Mouse (Mus musculus) cerebellum, adult 2 months (tissue): ENCODE measurements around the gene Hoxa6. TPM values are rescaled to one million over a fixed set of nuclear protein-coding genes. Genes with fewer than 3 reads are reported as not detected.

Source experiments
- DNase-seq, 2 experiments: peaks; one replicate each; pipeline ENCODE4 v3.0.0; 2021
- H3K27ac ChIP-seq: fragments of 200-500 bp; 2 replicates; pipeline ENCODE4 v1.5.1; 2012; ENCODE audit warnings: low read length, control low read depth, inconsistent platforms; ENCODE audit not compliant: insufficient read depth
- H3K27me3 ChIP-seq: fragments of 200-500 bp; 2 replicates; pipeline ENCODE4 v1.6.1; 2012; ENCODE audit warnings: inconsistent platforms, mild to moderate bottlenecking, low read length, moderate library complexity; ENCODE audit not compliant: control insufficient read depth, insufficient read depth
- H3K4me1 ChIP-seq: fragments of 200-500 bp; 2 replicates; pipeline ENCODE4 v1.6.1; 2011; ENCODE audit warnings: low read length; ENCODE audit not compliant: control insufficient read depth, insufficient read depth
- H3K4me3 ChIP-seq: fragments of 200-500 bp; replicated peaks from 2 replicates; pipeline ENCODE3; 2011; ENCODE audit warnings: mild to moderate bottlenecking, low read depth, low read length, control low read depth; ENCODE audit not compliant: insufficient read depth
- CTCF ChIP-seq: fragments of 200-500 bp; IDR thresholded peaks from 2 replicates; pipeline ENCODE4 v1.5.1; 2011; ENCODE audit warnings: low read depth, mild to moderate bottlenecking, control low read depth, low read length, moderate library complexity, borderline replicate concordance; ENCODE audit not compliant: insufficient read depth
- POLR2A ChIP-seq: fragments of 200-500 bp; IDR thresholded peaks from 2 replicates; pipeline ENCODE4 v1.6.1; 2011; ENCODE audit warnings: low read length, control low read depth, borderline replicate concordance; ENCODE audit not compliant: insufficient read depth
- WGBS: fragments of 180-500 bp; shearing (Covaris S2); methylation state at CpG from one replicate; pipeline ENCODE4 v1.1.7; 2018; 5-methylcytosine and 5-hydroxymethylcytosine counted together
- polyA plus RNA-seq: library from polyadenylated mRNA; depleted of rRNA; stranded (reverse); fragments of >200 nt; gene quantifications from 2 replicates; pipeline ENCODE4 v1.2.3, GENCODE M21; 2012

Gene Hoxa6
- polyA plus RNA-seq, 1 experiment, result 0.46 TPM

DNA sequence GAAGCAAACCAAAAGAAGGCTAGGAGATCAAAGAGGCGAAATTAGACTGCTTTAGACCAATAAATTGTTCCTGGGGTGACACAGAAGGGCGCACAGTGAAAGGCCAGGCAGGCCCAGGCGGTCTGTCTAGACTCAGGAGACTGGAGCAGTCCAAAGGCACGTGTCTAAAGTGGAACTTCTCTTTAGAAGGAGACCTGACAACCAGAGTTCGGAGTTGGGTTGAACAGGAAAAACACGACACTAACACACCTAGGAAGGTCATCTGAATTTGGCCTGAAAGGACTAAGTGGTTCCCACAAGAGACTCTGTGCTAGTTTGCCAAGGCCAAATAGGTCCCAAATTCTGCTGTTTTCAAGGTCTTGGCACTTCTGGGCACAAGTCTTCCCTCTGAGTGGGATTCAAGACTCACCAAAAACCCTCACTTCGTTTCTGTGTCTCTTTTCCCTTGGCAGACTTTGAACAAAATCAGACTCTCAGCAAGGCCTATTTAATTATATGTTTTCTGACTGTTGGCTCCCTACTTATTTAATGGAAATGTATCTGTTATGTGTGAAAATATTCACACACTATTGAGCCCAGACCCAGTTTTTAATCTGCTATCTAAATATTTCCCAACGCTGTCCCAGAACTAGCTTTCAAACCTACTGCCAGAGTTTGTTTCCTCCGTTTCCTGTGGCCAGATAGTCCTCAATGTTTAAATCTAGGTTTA lies 10.9 kb upstream of the Hoxa6 start:
- DNase-seq, result no peak
- no peak for TF ChIP-seq POLR2A
- TF ChIP-seq CTCF, result no peak
- H3K27me3 ChIP-seq, result peaks cover 9% of the 10 kb centered on the region; the same call in 1 of the 2 replicates

DNA sequence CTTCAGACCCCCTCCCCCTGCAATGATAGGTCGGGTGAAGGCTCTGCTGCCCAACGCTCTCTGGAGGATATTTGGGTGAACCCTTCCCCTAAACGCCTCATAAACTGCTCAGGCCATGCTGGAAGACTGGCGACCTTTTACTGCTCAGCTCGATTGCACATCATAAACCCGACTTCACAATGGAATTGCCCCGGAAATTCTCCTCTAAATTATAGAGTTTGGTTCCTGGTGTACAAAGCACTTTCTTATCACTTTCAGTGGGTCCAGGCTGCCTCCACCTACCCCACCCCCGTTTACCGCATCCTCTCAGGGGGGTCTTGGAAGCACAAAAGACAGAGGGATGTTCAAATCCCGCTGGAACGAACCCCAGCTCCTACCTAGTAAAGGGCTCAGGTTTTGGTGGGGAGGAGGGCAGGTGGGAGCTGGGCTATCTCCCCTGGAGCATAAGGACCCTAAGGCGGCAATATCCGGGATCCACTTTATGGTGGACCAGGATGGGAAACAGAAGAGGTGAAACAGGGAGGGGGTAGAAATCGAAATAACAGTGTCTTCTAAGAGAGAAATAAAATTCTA lies 10.2 kb upstream of the Hoxa6 start:
- 10% methylated on average over 14 of the region's 14 CpGs for WGBS
- no peak for TF ChIP-seq CTCF
- TF ChIP-seq POLR2A, result no peak
- H3K27me3 ChIP-seq, result peaks cover 9% of the 10 kb centered on the region; the same call in 1 of the 2 replicates
- H3K4me1 ChIP-seq, result no peaks in the 10 kb centered on the region
- H3K4me3 ChIP-seq, result no peak overlapping the region
- no peak for DNase-seq
- H3K27ac ChIP-seq, result no peak overlapping the region

More for the DNA sequence above, 10.9 kb upstream of the Hoxa6 start:
- Histone ChIP-seq H3K27ac (no peak overlapping the region), H3K4me1 (no peaks in the 10 kb centered on the region), H3K4me3 (no peak overlapping the region)
- WGBS, result 33% methylated on average over 9 of the region's 9 CpGs

DNA sequence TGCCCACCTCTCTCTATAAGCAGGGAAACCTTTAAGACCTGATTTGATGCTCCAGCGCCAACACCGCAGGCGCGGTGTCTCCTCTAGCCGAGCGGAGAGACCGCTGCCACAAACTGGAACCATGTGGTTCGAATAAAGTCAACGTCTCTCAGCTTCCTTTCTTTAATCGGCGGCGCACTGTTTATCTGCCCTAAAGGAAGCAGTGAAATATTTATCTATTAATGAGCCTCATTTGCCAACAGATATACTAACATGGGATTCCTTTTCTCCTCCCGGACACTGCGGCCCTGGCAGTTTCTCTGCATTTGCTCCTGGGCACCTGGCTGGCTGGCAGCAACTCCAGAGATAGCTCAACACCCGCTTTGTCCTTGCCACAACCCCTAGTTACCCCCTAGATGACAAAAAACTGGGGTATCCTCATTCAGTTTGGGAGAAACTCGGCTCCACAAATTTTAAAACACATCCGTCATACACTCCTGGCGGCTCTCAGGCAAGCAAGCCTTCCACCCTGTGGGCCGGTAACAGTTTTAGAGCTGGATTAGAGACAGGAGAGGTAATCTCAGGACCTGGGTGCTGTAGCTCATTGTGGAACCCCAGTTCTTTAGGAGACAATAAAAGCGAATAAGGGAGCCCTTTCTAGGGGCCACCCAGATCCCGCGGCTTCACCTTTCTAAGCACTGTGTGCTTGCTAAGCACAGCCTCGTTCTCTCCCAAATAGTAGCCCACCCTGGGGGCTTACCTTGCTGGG lies 9.5 kb upstream of the Hoxa6 start:
- WGBS, result 9% methylated on average over 23 of the region's 23 CpGs
- no peak for DNase-seq
- Histone ChIP-seq H3K4me1 (no peaks in the 10 kb centered on the region), H3K27me3 (peaks cover 12% of the 10 kb centered on the region; the same call in 1 of the 2 replicates), H3K4me3 (no peak overlapping the region), H3K27ac (no peak overlapping the region)
- no peak for TF ChIP-seq CTCF
- no peak for TF ChIP-seq POLR2A

DNA sequence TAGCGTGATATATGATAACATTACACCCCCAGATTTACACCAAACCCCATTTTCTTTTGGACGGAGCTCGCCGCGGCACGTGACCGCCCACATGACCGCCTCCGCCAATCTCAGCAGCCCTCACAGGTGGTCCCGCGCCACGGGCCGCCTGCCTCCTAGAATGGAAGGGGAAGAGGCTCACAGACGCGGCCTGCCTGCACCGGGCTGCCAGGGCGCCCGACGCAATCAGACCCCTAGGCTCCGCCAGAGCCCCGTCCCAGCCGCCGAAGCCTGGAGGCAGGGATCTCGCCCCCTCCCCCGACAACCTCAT lies 8.9 kb upstream of the Hoxa6 start:
- H3K4me1 ChIP-seq, result no peaks in the 10 kb centered on the region
- H3K4me3 ChIP-seq, result no peak overlapping the region
- peaks cover 15% of the 10 kb centered on the region; the same call in 1 of the 2 replicates for H3K27me3 ChIP-seq
- WGBS, result 2% methylated on average over 25 of the region's 25 CpGs
- TF ChIP-seq CTCF, result no peak
- no peak for TF ChIP-seq POLR2A
- no peak overlapping the region for H3K27ac ChIP-seq
- no peak for DNase-seq

DNA sequence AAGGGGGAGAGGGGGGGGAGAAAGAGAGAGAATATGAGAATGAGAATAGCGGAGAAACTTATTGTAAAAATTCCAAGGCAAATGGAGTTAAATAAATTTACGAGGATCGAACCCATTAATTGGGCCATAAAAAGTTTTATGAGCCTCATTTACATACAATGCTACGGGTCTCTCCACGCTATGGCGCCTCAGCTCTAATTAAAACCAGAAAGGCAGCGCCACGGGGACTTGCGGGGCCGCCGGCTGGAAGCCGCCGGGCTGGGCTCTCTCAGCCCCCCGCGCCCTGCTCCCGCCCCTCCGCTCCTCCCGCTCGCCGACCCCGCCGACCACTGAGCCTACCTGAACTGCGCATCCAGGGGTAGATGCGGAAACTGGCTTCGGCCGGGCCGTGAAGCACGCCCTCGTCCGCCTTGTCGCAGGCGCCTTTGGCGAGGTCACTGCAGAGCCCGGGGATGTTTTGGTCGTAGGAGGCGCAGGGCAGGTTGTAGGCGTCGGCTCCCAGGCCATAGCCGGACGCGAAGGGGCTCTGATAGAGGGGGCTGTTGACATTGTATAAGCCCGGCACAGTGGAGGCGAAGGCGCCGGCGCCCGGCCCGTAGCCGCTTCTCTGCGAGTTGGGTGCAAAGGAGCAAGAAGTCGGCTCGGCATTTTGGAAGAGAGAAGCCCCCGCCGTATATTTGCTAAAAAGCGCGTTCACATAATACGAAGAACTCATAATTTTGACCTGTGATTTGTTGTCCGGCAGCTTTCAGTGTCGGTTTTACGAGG lies 8.4 kb upstream of the Hoxa6 start:
- DNase-seq, result no peak
- TF ChIP-seq CTCF, result no peak
- TF ChIP-seq POLR2A, result no peak
- Histone ChIP-seq H3K27ac (no peak overlapping the region), H3K27me3 (peaks cover 16% of the 10 kb centered on the region; the same call in 1 of the 2 replicates), H3K4me1 (no peaks in the 10 kb centered on the region), H3K4me3 (no peak overlapping the region)
- 4% methylated on average over 56 of the region's 60 CpGs for whole genome bisulfite sequencing

DNA sequence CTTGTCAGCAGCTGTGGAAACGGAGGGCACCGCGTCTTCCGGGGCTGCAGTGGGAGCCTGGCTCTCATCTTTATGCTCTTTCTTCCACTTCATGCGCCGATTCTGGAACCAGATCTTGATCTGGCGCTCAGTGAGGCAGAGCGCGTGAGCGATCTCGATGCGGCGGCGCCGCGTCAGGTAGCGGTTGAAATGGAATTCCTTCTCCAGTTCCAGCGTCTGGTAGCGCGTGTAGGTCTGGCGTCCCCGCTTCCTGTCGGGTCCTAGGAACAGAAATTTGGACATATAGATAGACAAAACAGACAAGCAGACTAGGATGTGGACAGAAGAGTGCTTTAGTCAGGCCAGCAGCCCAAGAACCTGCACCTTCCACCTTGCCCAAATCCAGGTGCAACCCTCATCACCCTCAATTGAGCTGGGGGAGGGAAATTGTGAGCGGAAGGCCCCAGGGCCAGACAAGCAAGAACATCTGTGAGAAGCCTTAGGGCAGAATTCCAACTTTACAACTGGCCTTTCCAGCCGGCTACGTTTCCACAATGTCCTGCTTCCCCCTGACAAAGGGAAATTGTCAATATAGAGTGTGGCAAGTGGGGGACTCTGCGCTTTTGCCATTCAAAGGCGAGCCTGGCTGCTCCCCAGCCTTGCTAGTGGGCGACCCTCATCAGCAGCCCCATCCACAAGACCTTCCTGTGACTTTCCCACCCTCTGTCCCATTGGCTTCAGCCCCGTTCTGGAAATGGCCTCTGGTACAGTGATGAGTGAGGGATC lies 7.4 kb upstream of the Hoxa6 start:
- WGBS, result 3% methylated on average over 30 of the region's 30 CpGs
- no peak for TF ChIP-seq POLR2A
- TF ChIP-seq CTCF, result no peak
- Histone ChIP-seq H3K27me3 (peaks cover 16% of the 10 kb centered on the region; the same call in 1 of the 2 replicates), H3K27ac (no peak overlapping the region), H3K4me1 (no peaks in the 10 kb centered on the region), H3K4me3 (no peak overlapping the region)
- no peak for DNase-seq

DNA sequence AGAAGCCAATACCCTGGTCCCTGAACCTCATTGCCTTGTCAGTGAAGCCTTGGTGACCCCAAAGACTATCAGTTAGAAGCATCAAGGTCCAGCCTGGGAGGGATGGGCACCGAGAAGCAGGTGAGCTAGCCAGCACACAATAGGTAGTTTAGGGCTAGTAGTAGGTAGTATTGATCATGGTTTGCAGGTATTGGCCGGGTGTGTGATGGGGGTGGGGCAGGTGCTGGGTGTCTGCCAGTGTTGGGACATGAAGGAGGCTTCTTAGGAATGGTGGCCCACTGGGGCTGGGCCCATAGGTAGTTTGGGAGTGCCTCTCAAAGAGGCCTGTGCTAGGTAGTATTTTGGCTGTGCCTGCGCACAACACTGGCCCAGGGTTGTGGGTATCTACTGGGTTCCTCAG lies 6.5 kb upstream of the Hoxa6 start:
- H3K4me3 ChIP-seq, result no peak overlapping the region
- no peaks in the 10 kb centered on the region for H3K4me1 ChIP-seq
- TF ChIP-seq CTCF, result no peak
- no peak for TF ChIP-seq POLR2A
- H3K27me3 ChIP-seq, result peaks cover 16% of the 10 kb centered on the region; the same call in 1 of the 2 replicates
- no peak for DNase-seq
- H3K27ac ChIP-seq, result no peak overlapping the region
- 14% methylated on average over 3 of the region's 3 CpGs for WGBS
